Mouse (Mus musculus) midbrain, postnatal 0 days (tissue): Measurements from ENCODE around the gene Mcpt4. TPM values are rescaled to one million over a fixed set of nuclear protein-coding genes. Genes with fewer than 3 reads are reported as not detected.
"Not testable (repeated sequence)": the region's sequence is repeated elsewhere in the genome, so short reads cannot be mapped to it uniquely, and the experiment has no call there.

Experiments
- ATAC-seq: fragments of 200-750 bp; cut with Nextera tagmentation; 2 replicates; pipeline ENCODE4 v1.8.0; 2017; ENCODE audit warnings: moderate number of reproducible peaks, mild to moderate bottlenecking, moderate TSS enrichment, moderate library complexity; ENCODE audit not compliant: low FRiP score
- DNase-seq: peaks from one replicate; pipeline ENCODE4 v3.0.0-alpha.2; 2015; ENCODE audit warnings: low spot score
- H3K27ac ChIP-seq: fragments of 300-500 bp; sonication (generic); 2 replicates; pipeline ENCODE4 v1.5.1; 2014; ENCODE audit warnings: low read depth, mild to moderate bottlenecking, low read length, mixed read lengths
- H3K27me3 ChIP-seq: fragments of 300-500 bp; sonication (generic); 2 replicates; pipeline ENCODE4 v1.6.1; 2014; ENCODE audit warnings: low read length, control low read depth, mixed read lengths; ENCODE audit not compliant: insufficient read depth
- H3K36me3 ChIP-seq: fragments of 300-500 bp; sonication (generic); 2 replicates; pipeline ENCODE4 v1.6.1; 2014; ENCODE audit warnings: low read length, control low read depth, mixed read lengths; ENCODE audit not compliant: insufficient read depth
- H3K4me1 ChIP-seq: fragments of 300-500 bp; sonication (generic); 2 replicates; pipeline ENCODE4 v1.6.1; 2014; ENCODE audit warnings: mild to moderate bottlenecking, control low read depth, antibody characterized with exemption, low read length, mixed read lengths; ENCODE audit not compliant: insufficient read depth
- H3K4me2 ChIP-seq: fragments of 300-500 bp; sonication (generic); 2 replicates; pipeline ENCODE4 v1.6.1; 2014; ENCODE audit warnings: low read depth, mild to moderate bottlenecking, low read length, mixed read lengths; ENCODE audit not compliant: poor library complexity, severe bottlenecking
- H3K4me3 ChIP-seq: fragments of 300-500 bp; sonication (generic); 2 replicates; pipeline ENCODE4 v1.5.1; 2014; ENCODE audit warnings: low read depth, mild to moderate bottlenecking, low read length, moderate library complexity
- H3K9ac ChIP-seq: fragments of 300-500 bp; sonication (generic); replicated peaks from 2 replicates; pipeline ENCODE4 v1.6.1; 2014; ENCODE audit warnings: mild to moderate bottlenecking, low read length, moderate library complexity, mixed read lengths; ENCODE audit not compliant: poor library complexity, severe bottlenecking
- H3K9me3 ChIP-seq: fragments of 300-500 bp; sonication (generic); 2 replicates; pipeline ENCODE4 v1.6.1; 2016; ENCODE audit warnings: low read length, control low read depth
- CTCF ChIP-seq: IDR thresholded peaks from 2 replicates; pipeline ENCODE4 v1.5.1; 2016; ENCODE audit warnings: antibody characterized with exemption, mild to moderate bottlenecking
- WGBS: fragments of 180-500 bp; shearing (Covaris S2); extraction: QIAGEN DNeasy Blood & Tissue Kit; methylation state at CpG from one replicate; pipeline ENCODE4 v1.1.7; 2014; 5-methylcytosine and 5-hydroxymethylcytosine counted together
- polyA plus RNA-seq: library from polyadenylated mRNA; unstranded; fragments of >200 nt; fragmentation: Nextera tagmentation; extraction: Ambion mirVana; gene quantifications from 2 replicates; pipeline ENCODE4 v1.2.1, GENCODE M21; 2015
- total RNA-seq: library from RNA; depleted of rRNA; stranded (reverse); fragments of >200 nt; gene quantifications from 2 replicates; pipeline ENCODE4 v1.2.3, GENCODE M21; 2014

Gene Mcpt4
- total and polyA plus RNA-seq, 2 experiments from 2014 or later: 0.38 TPM; not detected in 1

- Histone ChIP-seq H3K27ac (no peak overlapping the region), H3K4me2 (no peak overlapping the region), H3K4me1 (no peaks in the 10 kb centered on the region), H3K4me3 (no peak overlapping the region), H3K36me3 (no peaks in the 10 kb centered on the region), H3K27me3 (no peaks in the 10 kb centered on the region), H3K9ac (no peak overlapping the region), H3K9me3 (no peaks in the 10 kb centered on the region)
- ATAC-seq (no peak), DNase-seq (no peak)
- TF ChIP-seq CTCF: no peak
- WGBS: 81% methylated on average over 3 of the region's 3 CpGs
Observed at GRCm38 (mm10) chr14:56055408-56055807, 6.7 kb downstream of the Mcpt4 start.

- not testable (repeated sequence) for H3K27me3 ChIP-seq, H3K4me2 ChIP-seq, H3K27ac ChIP-seq, H3K36me3 ChIP-seq, H3K4me1 ChIP-seq, DNase-seq, H3K9ac ChIP-seq, H3K4me3 ChIP-seq, ATAC-seq, H3K9me3 ChIP-seq
- WGBS: 67% methylated on average over 1 of the region's 1 CpGs
Observed at GRCm38 (mm10) chr14:56041792-56042191, 20.3 kb downstream of the Mcpt4 start, which contains the start of gene Mcpt2. Mcpt2 (plus strand) TSS chr14:56042041.

- DNase-seq: no peak
- 100% methylated on average over 2 of the region's 2 CpGs for WGBS
- TF ChIP-seq CTCF: no peak
- no peaks in the 10 kb centered on the region for H3K9me3 ChIP-seq
- H3K4me1 ChIP-seq: no peaks in the 10 kb centered on the region
- H3K9ac ChIP-seq: no peak overlapping the region
- ATAC-seq: no peak
- H3K36me3 ChIP-seq: no peaks in the 10 kb centered on the region
- H3K4me2 ChIP-seq: no peak overlapping the region
- no peak overlapping the region for H3K4me3 ChIP-seq
- H3K27ac ChIP-seq: no peak overlapping the region
- no peaks in the 10 kb centered on the region for H3K27me3 ChIP-seq
Observed at GRCm38 (mm10) chr14:56034433-56034832, 27.7 kb downstream of the Mcpt4 start.

GRCm38 (mm10) chr14:56030395-56030794 is 31.7 kb downstream of the Mcpt4 start, which contains the start of gene Mcpt9:
Mcpt9 (minus strand) TSS chr14:56030495.
- H3K4me2 ChIP-seq, DNase-seq, H3K27ac ChIP-seq, H3K9ac ChIP-seq, H3K27me3 ChIP-seq, ATAC-seq, H3K4me1 ChIP-seq, H3K36me3 ChIP-seq, H3K4me3 ChIP-seq, H3K9me3 ChIP-seq: not testable (repeated sequence)
- 90% methylated on average over 3 of the region's 3 CpGs for WGBS

GRCm38 (mm10) chr14:56021305-56021704 is 40.8 kb downstream of the Mcpt4 start:
- H3K4me1 ChIP-seq, H3K4me3 ChIP-seq, H3K9me3 ChIP-seq, H3K27me3 ChIP-seq, ATAC-seq, H3K27ac ChIP-seq, H3K9ac ChIP-seq, H3K36me3 ChIP-seq, DNase-seq, H3K4me2 ChIP-seq: not testable (repeated sequence)
- 83% methylated on average over 3 of the region's 4 CpGs for WGBS

GRCm38 (mm10) chr14:56019446-56019845 is 42.7 kb downstream of the Mcpt4 start:
- Histone ChIP-seq H3K36me3 (no peaks in the 10 kb centered on the region), H3K4me3 (no peak overlapping the region), H3K9me3 (no peaks in the 10 kb centered on the region), H3K27me3 (no peaks in the 10 kb centered on the region), H3K27ac (no peak overlapping the region), H3K4me1 (no peaks in the 10 kb centered on the region), H3K9ac (no peak overlapping the region), H3K4me2 (no peak overlapping the region)
- ATAC-seq (no peak), DNase-seq (no peak)
- WGBS: 75% methylated on average over 1 of the region's 1 CpGs
- no peak for TF ChIP-seq CTCF

- not testable (repeated sequence) for H3K27ac ChIP-seq, H3K9ac ChIP-seq, ATAC-seq, H3K36me3 ChIP-seq, H3K27me3 ChIP-seq, H3K4me2 ChIP-seq, H3K4me3 ChIP-seq, H3K9me3 ChIP-seq, DNase-seq, H3K4me1 ChIP-seq
- 85% methylated on average over 3 of the region's 3 CpGs for WGBS
Observed at GRCm38 (mm10) chr14:56017671-56018070, 44.4 kb downstream of the Mcpt4 start, which contains the start of gene Mcpt1. Mcpt1 (plus strand) TSS chr14:56017971.
